Mouse (Mus musculus): Measurements from ENCODE around the gene Nxpe3.

DNA sequence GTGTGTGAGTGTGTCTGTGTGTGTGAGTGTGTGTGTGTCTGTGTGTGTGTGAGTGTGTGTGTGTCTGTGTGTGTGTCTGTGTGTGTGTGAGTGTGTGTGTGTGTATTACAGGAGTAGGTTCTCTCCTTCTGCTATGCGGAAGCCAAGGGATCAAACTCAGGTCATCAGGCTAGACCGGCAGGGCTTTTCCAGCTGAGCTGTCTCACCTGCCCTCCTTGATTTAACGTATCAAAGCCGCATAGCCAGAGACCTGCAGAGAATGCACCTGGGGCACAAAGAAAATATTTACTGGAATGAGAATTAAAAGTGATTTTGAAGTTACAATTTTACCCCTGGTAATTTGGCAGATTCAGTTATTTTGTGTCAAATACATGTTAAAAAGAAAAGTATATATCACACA is 42.6 kb downstream of the Nxpe3 start:
- TF ChIP-seq POLR2A (IDR thresholded peaks at IDR 0.05; ENCODE audit: control insufficient read depth in 1 of 2, insufficient read depth in 1 of 2, low read depth in 1 of 2, low read length in 2 of 2, poor library complexity in 1 of 2): no peak
- no peak for TF ChIP-seq ETS1 (IDR thresholded peaks at IDR 0.05; ENCODE audit: low read depth, low read length)
- no peak for TF ChIP-seq KAT2A (conservative IDR thresholded peaks at IDR 0.05; ENCODE audit: low read depth, low read length)
- no peak for TF ChIP-seq HCFC1 (IDR thresholded peaks at IDR 0.05; ENCODE audit: low read depth, low read length)
